In the genomic region with DNA sequence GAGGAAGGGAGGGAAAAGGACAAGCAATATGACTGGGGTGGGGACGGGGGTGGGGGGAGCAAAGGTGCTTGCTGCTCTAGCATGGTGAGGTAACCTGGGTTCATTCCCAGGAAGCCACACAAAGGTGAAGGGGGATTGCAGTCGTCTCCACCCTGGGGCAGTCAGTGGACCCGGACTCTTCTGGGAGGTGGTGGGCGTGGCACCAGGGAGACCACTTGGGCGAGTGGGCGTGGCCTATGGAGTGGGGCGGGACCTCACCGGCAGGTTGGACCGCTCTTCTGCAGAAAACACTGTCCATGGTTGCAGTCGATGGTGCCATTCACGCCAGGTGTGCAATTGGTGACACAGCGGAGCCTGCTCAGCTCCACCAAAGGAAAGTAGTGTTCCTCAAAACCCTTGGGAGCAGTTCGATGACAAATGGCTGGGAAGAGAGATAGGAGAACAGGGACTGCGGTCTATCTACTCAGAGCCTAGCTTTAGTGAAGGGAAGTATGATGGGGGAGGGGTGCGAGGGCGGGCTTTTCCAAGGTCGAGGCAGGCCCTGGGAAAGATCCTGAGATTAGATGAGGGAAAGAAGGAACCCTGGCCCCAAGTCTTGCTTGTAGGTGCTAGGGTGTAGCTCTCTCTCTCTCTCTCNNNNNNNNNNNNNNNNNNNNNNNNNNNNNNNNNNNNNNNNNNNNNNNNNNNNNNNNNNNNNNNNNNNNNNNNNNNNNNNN, we compare ENCODE assay signal across 13 mouse cellular contexts. TPM values are rescaled to one million over a fixed set of nuclear protein-coding genes. Genes with fewer than 3 reads are reported as not detected.
DNase-seq lines count a peak whose midpoint lies in the region; TF ChIP-seq lines count a peak whose summit lies in the region.
"Had no signal": no experiment of that assay in that cellular context is flagged by ENCODE, and none has a peak within 500 bp of the region (broad histone marks: within the 10 kb centered on the region; RNA-seq: fewer than 3 reads in every experiment).

No protein-coding gene starts in this region.

- H3K27me3 ChIP-seq in kidney, adult 2 months (replicated peaks; ENCODE audit: control insufficient read depth, insufficient read depth, low read length) = no peaks in the 10 kb centered on the region
- no peaks in the 10 kb centered on the region; the same call in 1 of the 2 replicates for H3K27me3 ChIP-seq in limb, embryonic 10.5 days (ENCODE audit: low read depth, poor library complexity, severe bottlenecking)
- H3K27me3 ChIP-seq: midbrain, embryonic 13.5 days had no signal

- TF ChIP-seq CTCF in kidney, adult 2 months (conservative IDR thresholded peaks at IDR 0.05; ENCODE audit: insufficient read depth, insufficient read length, low read depth, low read length) = no peak

- TF ChIP-seq POLR2A in kidney, adult 2 months (IDR thresholded peaks at IDR 0.05; ENCODE audit: low read depth, low read length) = no peak

- H3K36me3 ChIP-seq in kidney, adult 2 months (ENCODE audit: control insufficient read depth, insufficient read depth, low read length) = no peaks in the 10 kb centered on the region
- no peaks in the 10 kb centered on the region for H3K36me3 ChIP-seq in limb, embryonic 10.5 days
- H3K36me3 ChIP-seq: midbrain, embryonic 13.5 days had no signal

- WGBS in kidney, adult 2 months = 22% methylated on average over 17 of the region's 17 CpGs
- WGBS in limb, embryonic 10.5 days = 19% methylated on average over 17 of the region's 17 CpGs

- H3K4me1 ChIP-seq in kidney, adult 2 months (ENCODE audit: control insufficient read depth, insufficient read depth, low read length) = no peaks in the 10 kb centered on the region
- 0 out of 2 replicates have a peak, but pooled peaks cover 6% of the 10 kb centered on the region for H3K4me1 ChIP-seq in limb, embryonic 10.5 days
- H3K4me1 ChIP-seq: midbrain, embryonic 13.5 days had no signal

- no peaks in the 10 kb centered on the region for H3K9me3 ChIP-seq in limb, embryonic 10.5 days (replicated peaks)
- H3K9me3 ChIP-seq: midbrain, embryonic 13.5 days had no signal

- H3K27ac ChIP-seq in kidney, adult 2 months (ENCODE audit: insufficient read depth, low read depth, low read length) = no peak overlapping the region
- no peak overlapping the region for H3K27ac ChIP-seq in limb, embryonic 10.5 days
- H3K27ac ChIP-seq: midbrain, embryonic 13.5 days had no signal

- H3K4me3 ChIP-seq in kidney, adult 2 months (ENCODE audit: insufficient read depth, low read depth, low read length) = no peak overlapping the region
- H3K4me3 ChIP-seq in limb, embryonic 10.5 days = no peak overlapping the region
- H3K4me3 ChIP-seq: midbrain, embryonic 13.5 days had no signal

- peak; percentile 3 to 58 for DNase-seq in kidney, postnatal 25 days
- no peak for DNase-seq in kidney, adult 2 months
- DNase-seq in thymus, postnatal 4 days = peak; percentile 55
- no peak for DNase-seq in thymus, adult 18-20 months
- DNase-seq in limb, embryonic 10.5 days (ENCODE audit: low spot score) = peak; percentile 39
- DNase-seq in frontal cortex, postnatal 36 days (ENCODE audit: low spot score in 2 of 2) = no peak
- DNase-seq in right cerebral cortex, postnatal 36 days (ENCODE audit: low spot score in 2 of 2) = no peak
- DNase-seq: adrenal gland, adult 2 months; cerebellum, adult 8-10 months; right cerebral cortex, postnatal 14 days had no signal

RNA-seq across cellular contexts. Expression of a gene that starts 0.9 kb away (rescaled TPM):
- 0.15 and 0.20 TPM in 2 replicates for polyA plus RNA-seq in kidney, adult 2 months (2012; rRNA removed)
- polyA plus RNA-seq in limb, embryonic 10.5 days (2016; fragmentation: Nextera tagmentation; extraction: Ambion mirVana) = not detected in 2 replicates
- polyA plus RNA-seq: embryonic facial prominence, embryonic 11.5 days; lung, postnatal 0 days; midbrain, embryonic 13.5 days had no signal

Comparison
In these comparisons a context has a peak if more than half of its experiments do, and no peak if none do; other contexts are left out.
1. DNase-seq: peak in kidney, postnatal 25 days (2 of 2), thymus, postnatal 4 days (single experiment) and limb, embryonic 10.5 days (single experiment); none in kidney, adult 2 months (single experiment), thymus, adult 18-20 months (0 of 2), frontal cortex, postnatal 36 days (0 of 2) and right cerebral cortex, postnatal 36 days (0 of 2).